Mouse (Mus musculus) regulatory T cell (primary cell): Measurements from ENCODE around the gene Rad51b.

Source experiments
- in situ Hi-C: fragments of 300-600 bp; cut with MboI, MseI; formaldehyde crosslinking; loops from one replicate; pipeline ENCODE4 v1.15.1; 2025; ENCODE audit warnings: high pct_unique_total_duplicates

Rad51b gene

GRCm38 (mm10) chr12:79825922-79826321, 528.8 kb downstream of the Rad51b start:
- in situ Hi-C loops, result no loop called here

GRCm38 (mm10) chr12:79827233-79827692, 530.2 kb downstream of the Rad51b start:
- in situ Hi-C loops, result no loop called here

- in situ Hi-C loops, result no loop called here
These were observed 530.7 kb downstream of the Rad51b start for GRCm38 (mm10) chr12:79827735-79828134.

GRCm38 (mm10) chr12:79830686-79831085, 533.6 kb downstream of the Rad51b start:
- in situ Hi-C loops, result no loop called here

DNA sequence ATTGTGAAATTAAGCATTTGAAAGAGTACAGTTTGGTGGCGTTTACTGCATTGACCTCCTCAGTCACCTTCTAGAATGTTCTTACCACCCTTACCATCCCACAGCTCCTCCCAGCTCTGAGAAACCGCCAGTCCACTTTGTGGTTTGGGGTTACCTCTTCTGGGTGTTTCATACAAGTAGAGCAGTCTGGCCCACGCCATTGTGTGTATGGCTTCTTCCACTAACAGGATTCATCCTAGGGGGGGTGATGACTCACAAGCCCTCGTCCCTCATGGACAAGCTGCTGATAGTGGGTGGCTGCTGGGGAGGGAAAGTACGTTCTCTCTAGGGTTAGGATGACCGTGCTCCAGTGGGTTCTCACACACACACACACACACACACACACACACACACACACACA, 535.5 kb downstream of the Rad51b start:
- in situ Hi-C loops, result no loop called here

GRCm38 (mm10) chr12:79835521-79835920, 538.4 kb downstream of the Rad51b start:
- in situ Hi-C loops, result no loop called here

- in situ Hi-C loops, result no loop called here
These were observed 541.3 kb downstream of the Rad51b start for GRCm38 (mm10) chr12:79838181-79838961.

DNA sequence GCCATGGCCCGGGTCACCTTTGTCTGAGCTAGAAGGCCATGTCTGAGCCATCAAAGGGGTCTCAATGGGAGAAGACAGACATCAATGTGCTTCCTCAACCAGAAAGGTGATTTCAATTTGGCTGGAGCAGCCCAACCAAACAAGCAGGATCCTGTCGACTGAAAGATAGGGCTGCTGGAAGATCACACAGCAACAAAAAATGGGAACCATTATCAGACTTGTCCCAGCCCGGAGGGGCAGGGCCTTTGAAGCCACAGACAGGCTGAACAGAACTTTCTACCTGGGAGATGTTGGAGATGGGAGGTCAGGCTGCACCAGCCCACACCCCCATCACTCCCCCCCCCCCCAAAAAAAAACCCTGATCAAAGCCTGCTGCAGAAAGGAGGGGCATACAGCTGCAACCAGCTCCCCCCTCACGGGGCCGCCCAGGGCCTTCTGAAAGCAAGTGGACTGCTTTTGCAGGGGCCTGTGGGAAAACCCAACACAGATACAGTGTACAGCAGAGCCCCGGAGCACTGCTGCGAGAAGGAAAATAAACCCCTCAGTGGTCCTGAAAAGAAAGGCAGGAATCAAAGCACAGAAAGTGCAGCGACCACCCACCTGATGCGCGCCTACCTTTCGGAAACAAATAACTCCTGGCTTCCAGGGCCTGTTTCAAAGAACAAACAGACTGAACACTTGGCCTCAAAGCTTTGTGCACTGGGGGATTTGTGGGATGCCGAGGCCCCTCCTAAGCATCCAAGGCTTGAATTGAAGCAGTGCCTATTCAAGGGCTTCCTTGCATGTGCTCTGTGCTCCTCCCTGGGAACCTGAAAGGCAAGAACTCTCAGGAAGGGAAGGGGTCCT, 542.2 kb downstream of the Rad51b start:
- in situ Hi-C loops, result no loop called here

- in situ Hi-C loops, result no loop called here
These were observed 543.4 kb downstream of the Rad51b start for GRCm38 (mm10) chr12:79840465-79840864.

DNA sequence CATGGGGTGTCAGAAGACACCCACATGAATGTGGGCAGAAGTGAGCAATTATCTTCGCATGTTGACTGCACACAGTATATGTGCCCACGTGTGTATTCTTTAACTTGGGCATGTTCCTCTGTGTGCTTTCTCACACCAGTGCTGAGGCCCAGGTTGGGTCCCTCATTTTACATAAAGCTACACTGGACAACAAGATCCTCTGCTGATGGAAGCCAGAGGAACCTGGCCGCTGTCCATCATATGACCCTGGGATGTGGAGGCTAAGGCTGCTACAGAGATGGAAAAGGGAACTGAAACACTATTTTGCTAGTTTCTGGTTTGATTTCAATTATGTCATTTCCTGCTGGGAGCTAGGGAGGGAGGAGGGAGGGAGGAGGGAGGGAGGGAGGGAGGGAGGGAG, 544.2 kb downstream of the Rad51b start:
- in situ Hi-C loops, result no loop called here

DNA sequence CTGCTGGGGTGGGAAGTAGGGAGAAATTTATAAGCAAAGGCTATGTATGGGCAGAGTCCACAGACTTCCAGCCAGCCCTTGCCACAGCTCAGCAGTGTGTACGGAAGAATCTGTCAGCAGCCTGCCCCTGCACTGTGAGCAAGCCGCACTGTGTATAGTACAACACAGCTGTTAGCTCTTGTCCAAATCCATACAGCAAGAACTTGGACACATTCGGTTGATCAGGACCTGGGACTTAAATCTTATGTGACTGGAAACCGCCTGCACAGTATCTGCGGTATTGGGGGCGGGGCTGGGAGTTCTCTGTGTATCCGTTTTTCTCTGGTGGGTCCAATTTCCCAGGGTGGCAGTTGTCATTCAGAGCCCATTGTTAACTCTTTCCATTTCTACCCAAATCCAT, 545.2 kb downstream of the Rad51b start:
- in situ Hi-C loops, result no loop called here

DNA sequence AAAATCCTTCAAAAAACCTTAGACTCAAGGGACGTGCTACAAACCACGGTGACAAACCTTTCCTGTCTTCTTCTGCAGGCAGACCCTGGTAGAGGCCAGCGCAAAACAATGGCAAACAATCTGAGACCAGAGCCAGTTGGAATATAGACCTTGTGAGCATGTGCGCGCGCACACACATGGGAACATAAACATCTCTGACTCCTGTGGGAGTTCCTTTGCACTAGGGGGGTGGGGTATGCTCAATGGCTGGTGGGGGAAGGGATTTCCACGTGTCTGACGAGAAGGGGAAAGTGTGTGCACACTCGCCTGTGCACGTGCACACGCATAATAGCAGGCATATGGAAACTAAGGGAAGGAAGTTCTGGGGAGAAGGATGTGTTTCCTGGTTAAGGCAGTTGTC, 545.9 kb downstream of the Rad51b start:
- in situ Hi-C loops, result no loop called here

DNA sequence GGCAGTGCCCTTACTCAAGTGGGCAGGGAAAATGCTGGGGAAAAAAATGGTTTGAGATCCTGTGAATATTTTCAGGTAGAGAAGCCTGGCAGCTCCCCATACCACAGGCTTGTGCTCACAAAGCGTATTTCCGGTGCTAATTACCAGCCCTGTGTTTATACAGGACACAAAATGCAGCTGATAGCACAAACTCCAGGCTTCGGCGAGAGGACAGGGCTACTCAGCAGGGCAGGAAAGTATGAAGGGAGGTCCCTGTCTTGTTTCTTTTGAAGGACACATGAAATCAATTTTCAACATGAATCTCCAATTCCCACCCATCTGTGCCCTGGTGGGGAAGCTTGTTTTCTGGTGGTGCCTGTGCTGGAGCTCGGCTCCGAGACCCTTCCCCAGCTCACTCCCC, 546.4 kb downstream of the Rad51b start:
- in situ Hi-C loops, result no loop called here

- in situ Hi-C loops, result no loop called here
These were observed 549.4 kb downstream of the Rad51b start for GRCm38 (mm10) chr12:79846247-79847151.

DNA sequence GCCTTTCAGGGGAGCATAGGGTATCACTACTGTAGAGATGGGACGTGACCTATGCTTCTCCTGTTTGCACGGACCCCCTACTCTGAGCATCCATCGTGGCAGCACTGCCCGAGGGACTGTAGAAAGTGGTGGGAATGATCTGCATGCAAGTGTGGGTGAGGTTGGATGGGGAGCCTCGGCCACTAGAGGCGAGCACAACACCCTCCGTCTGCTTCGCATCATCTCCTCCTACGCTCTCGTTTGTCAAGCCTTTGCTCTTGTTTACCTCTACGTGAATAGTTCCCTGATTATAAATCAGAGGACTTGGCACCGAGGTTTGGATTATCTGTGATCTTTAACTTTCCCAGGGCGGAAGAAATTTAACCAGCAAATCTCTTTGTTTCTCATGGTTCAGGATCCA, 551.5 kb downstream of the Rad51b start:
- in situ Hi-C loops, result no loop called here

DNA sequence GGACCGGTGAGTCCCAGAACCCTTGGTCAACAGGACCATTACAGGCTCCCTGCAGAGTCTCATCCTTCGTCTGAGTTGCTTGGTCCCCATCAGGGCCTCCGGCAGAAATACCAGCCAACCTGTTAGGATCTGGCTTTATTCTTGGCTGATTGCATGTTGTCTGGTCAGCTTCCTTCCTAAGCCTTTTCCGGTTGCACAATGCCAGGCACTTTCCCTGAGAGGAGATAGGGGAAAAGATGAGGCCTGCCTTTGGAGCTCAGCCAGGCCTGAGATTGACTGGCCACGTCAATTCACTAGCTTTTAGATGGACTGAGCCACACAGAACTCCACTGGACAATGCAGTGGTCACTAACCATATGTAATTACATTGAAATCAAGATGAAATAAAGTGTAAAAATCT, 552.9 kb downstream of the Rad51b start:
- in situ Hi-C loops, result no loop called here

DNA sequence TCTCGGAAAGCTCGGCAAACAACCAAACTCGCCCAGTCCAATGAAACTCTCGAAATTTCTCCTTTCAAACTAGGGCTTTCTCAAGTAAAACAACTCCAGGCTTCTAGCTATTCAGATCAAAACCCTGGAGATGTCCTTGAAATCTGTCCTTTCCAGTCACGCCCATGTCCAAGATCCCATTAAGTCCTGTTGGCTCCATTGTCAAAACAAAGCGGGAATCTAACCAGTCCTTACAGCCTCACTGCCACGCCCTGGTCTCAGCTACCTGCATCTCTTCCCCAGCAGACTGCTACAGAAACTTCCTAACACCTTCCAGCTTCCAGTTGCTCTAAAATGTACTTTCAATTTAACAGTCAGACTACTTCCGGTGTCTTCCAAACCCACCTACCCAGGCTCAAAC, 554.8 kb downstream of the Rad51b start:
- in situ Hi-C loops, result no loop called here

DNA sequence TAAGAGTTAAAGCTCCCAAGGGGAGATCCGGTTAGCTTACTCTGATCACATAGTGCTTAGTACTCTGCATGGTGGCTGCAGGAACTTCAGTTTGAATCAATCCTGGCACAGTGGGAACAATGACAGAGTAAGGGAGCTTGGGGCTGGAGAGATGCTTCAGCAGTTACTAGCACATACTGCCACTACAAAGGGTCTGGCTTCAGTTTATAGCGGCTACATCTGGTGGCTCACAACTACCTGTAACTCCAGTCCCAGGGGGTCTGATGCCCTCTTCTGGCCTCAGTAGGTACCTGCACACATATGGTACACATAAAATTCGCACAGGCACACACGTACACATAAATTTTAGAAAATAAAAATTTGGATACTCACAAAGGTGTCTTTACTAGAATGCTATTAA, 555.5 kb downstream of the Rad51b start:
- in situ Hi-C loops, result no loop called here

DNA sequence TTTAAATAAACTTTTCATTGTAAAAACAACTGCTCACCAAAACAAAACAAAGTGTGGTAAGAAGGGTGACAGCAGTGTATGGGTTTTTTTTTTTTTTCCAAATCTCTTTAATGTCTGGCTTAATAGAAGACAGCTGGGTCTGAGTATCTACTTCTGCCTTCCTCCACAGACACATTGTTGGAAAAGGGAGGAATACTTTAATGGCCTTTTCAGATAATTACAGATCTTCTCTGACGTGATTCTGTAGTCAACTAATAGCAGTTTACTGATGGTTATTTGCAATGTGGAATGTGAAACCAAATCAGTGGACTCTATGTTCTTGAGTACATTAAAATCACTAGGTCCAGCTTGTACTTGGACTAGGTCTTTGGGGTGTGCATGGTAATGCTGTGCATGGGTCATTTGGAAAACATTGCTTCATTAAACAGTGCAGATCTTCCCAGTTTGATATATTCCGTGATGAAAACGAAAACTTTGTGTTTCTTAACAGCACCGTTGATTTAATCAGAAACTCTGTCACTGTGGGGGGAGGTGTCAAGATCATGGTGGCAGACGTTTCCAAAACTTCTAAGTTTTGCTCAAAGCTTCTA, 556.9 kb downstream of the Rad51b start:
- in situ Hi-C loops, result no loop called here

- in situ Hi-C loops, result no loop called here
These were observed 557.4 kb downstream of the Rad51b start for GRCm38 (mm10) chr12:79854507-79854906.
